Mouse (Mus musculus): Measurements from ENCODE around the gene Tm6sf2. TPM values are rescaled to one million over a fixed set of nuclear protein-coding genes. Genes with fewer than 3 reads are reported as not detected.

The Tm6sf2 gene
- polyA plus RNA-seq, 1 experiment from 2014 or later, result 1.2 TPM

- H3K4me3 ChIP-seq (replicated peaks; ENCODE audit: low read length), result no peak overlapping the region
- no peak overlapping the region for H3K4me2 ChIP-seq (ENCODE audit: low read length)
- H3K36me3 ChIP-seq (ENCODE audit: control insufficient read depth, insufficient read depth), result peaks cover 69% of the 10 kb centered on the region
- 65% methylated on average over 23 of the region's 23 CpGs for WGBS
- no peaks in the 10 kb centered on the region for H3K27me3 ChIP-seq (replicated peaks; ENCODE audit: control insufficient read depth, insufficient read depth, low read length)
- no peaks in the 10 kb centered on the region for H3K9me3 ChIP-seq (ENCODE audit: control insufficient read depth, low read length)
- 0 out of 2 replicates have a peak, but pooled peaks have one; percentile 9 for ATAC-seq
- no peak overlapping the region for H3K27ac ChIP-seq (ENCODE audit: low read length)
- no peak overlapping the region for H3K9ac ChIP-seq (replicated peaks; ENCODE audit: low read depth, low read length)
- H3K4me1 ChIP-seq (replicated peaks; ENCODE audit: control insufficient read depth, insufficient read depth, low read length), result peaks cover 32% of the 10 kb centered on the region
Observed at GRCm38 (mm10) chr8:70111192-70111795, 38.6 kb downstream of the Tm6sf2 start.

DNA sequence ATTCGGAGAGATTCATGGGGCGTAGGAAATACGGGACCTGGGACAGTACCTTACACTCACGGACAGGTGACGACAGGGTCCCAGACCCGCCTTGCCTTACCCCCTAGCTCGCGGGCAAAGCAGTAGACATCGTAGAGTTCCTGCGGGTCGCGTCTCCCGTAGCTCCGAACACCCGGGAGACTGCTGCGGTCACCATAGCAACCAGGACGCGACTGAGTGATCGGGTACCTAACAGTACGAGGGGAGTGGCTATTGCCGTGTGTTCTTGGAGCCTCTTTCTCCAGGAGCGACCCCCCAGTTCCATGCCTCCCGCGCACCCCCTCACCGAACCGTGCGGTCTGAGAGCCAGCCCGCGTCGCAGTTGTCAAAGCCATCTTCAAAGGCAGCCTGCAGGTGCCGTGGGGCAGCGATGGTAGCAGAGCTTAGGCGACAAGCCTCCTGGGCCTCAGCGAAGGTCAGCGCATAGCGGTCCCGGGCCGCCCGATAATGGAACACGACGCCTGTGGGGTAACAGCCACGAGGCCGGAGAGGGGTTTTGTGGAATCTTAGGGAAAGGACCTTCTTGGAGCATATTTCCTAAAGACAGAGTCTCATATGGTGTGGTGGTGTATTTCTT, 39.8 kb downstream of the Tm6sf2 start:
- H3K9me3 ChIP-seq (ENCODE audit: control insufficient read depth, low read length), result no peaks in the 10 kb centered on the region
- ATAC-seq, result peak; percentile 20; the same call in 1 of the 2 replicates
- 13% methylated on average over 43 of the region's 43 CpGs for WGBS
- H3K4me2 ChIP-seq (ENCODE audit: low read length), result no peak overlapping the region
- H3K9ac ChIP-seq (replicated peaks; ENCODE audit: low read depth, low read length), result peak overlapping the region; percentile 19; the same call in 1 of the 2 replicates
- H3K36me3 ChIP-seq (ENCODE audit: control insufficient read depth, insufficient read depth), result peaks cover 62% of the 10 kb centered on the region
- no peaks in the 10 kb centered on the region for H3K27me3 ChIP-seq (replicated peaks; ENCODE audit: control insufficient read depth, insufficient read depth, low read length)
- no peak overlapping the region for H3K4me3 ChIP-seq (replicated peaks; ENCODE audit: low read length)
- no peak overlapping the region for H3K27ac ChIP-seq (ENCODE audit: low read length)
- H3K4me1 ChIP-seq (replicated peaks; ENCODE audit: control insufficient read depth, insufficient read depth, low read length), result peaks cover 40% of the 10 kb centered on the region

GRCm38 (mm10) chr8:70114488-70114887, 41.8 kb downstream of the Tm6sf2 start:
- no peak for ATAC-seq
- Histone ChIP-seq H3K4me1 (replicated peaks; ENCODE audit: control insufficient read depth, insufficient read depth, low read length) (peaks cover 49% of the 10 kb centered on the region), H3K27ac (ENCODE audit: low read length) (no peak overlapping the region), H3K9me3 (ENCODE audit: control insufficient read depth, low read length) (no peaks in the 10 kb centered on the region), H3K27me3 (replicated peaks; ENCODE audit: control insufficient read depth, insufficient read depth, low read length) (no peaks in the 10 kb centered on the region), H3K4me2 (ENCODE audit: low read length) (no peak overlapping the region), H3K4me3 (replicated peaks; ENCODE audit: low read length) (no peak overlapping the region), H3K9ac (replicated peaks; ENCODE audit: low read depth, low read length) (no peak overlapping the region), H3K36me3 (ENCODE audit: control insufficient read depth, insufficient read depth) (peaks cover 46% of the 10 kb centered on the region; the same call in 1 of the 2 replicates)
- WGBS, result 23% methylated on average over 6 of the region's 6 CpGs

DNA sequence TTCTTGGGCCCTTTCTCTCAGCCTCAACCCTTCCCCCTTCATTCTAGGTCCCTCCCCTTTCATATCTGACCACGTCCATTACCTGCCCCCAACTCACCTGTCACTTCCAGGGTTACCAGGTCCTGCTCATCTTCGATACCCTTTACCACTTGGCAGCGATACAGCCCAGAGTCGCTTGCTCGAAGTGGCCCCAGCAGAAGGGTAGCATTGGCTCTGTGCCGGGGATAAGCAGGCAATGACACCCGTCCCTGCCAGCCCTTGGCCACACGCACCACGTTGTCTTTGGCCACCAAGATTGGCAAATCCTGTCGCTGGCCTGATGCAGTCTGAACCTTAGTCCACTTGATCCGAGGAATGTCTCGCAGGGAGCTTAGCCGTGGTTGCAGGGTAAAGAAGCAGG, 42.2 kb downstream of the Tm6sf2 start:
- Histone ChIP-seq H3K27ac (ENCODE audit: low read length) (no peak overlapping the region), H3K27me3 (replicated peaks; ENCODE audit: control insufficient read depth, insufficient read depth, low read length) (no peaks in the 10 kb centered on the region), H3K4me1 (replicated peaks; ENCODE audit: control insufficient read depth, insufficient read depth, low read length) (peaks cover 47% of the 10 kb centered on the region), H3K36me3 (ENCODE audit: control insufficient read depth, insufficient read depth) (peaks cover 42% of the 10 kb centered on the region; the same call in 1 of the 2 replicates), H3K4me3 (replicated peaks; ENCODE audit: low read length) (no peak overlapping the region), H3K9me3 (ENCODE audit: control insufficient read depth, low read length) (no peaks in the 10 kb centered on the region), H3K9ac (replicated peaks; ENCODE audit: low read depth, low read length) (no peak overlapping the region), H3K4me2 (ENCODE audit: low read length) (no peak overlapping the region)
- ATAC-seq, result no peak
- 69% methylated on average over 13 of the region's 13 CpGs for WGBS

DNA sequence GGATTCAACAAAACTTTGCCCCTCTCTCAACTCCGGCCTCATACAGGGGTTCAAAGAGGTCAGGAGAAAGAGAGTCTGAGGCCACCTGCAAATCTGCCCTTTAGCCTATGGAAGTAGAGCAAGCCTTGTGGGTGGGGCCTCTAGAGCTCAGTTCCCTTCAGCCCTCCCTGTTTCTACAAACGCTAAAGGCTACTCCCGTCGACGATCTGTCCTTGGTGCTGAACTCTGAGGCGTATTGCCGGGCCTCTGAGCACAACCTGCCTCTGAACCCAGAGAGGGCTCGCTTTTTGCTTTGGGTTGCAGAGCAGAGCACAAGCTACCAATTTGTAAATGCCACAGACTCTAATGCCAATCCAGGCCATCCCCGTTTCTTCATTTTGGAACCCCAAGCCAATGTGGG, 44.9 kb downstream of the Tm6sf2 start:
- no peak for ATAC-seq
- WGBS, result 16% methylated on average over 9 of the region's 9 CpGs
- no peaks in the 10 kb centered on the region for H3K9me3 ChIP-seq (ENCODE audit: control insufficient read depth, low read length)
- peak overlapping the region; percentile 80 for H3K4me2 ChIP-seq (ENCODE audit: low read length)
- no peak overlapping the region for H3K27ac ChIP-seq (ENCODE audit: low read length)
- H3K9ac ChIP-seq (replicated peaks; ENCODE audit: low read depth, low read length), result peak overlapping the region; percentile 43
- peaks cover 41% of the 10 kb centered on the region for H3K4me1 ChIP-seq (replicated peaks; ENCODE audit: control insufficient read depth, insufficient read depth, low read length)
- H3K36me3 ChIP-seq (ENCODE audit: control insufficient read depth, insufficient read depth), result peaks cover 18% of the 10 kb centered on the region; the same call in 1 of the 2 replicates
- H3K27me3 ChIP-seq (replicated peaks; ENCODE audit: control insufficient read depth, insufficient read depth, low read length), result no peaks in the 10 kb centered on the region
- H3K4me3 ChIP-seq (replicated peaks; ENCODE audit: low read length), result peak overlapping the region; percentile 25

- Histone ChIP-seq H3K4me1 (replicated peaks; ENCODE audit: control insufficient read depth, insufficient read depth, low read length) (peaks cover 35% of the 10 kb centered on the region), H3K36me3 (ENCODE audit: control insufficient read depth, insufficient read depth) (peaks cover 16% of the 10 kb centered on the region; the same call in 1 of the 2 replicates), H3K9ac (replicated peaks; ENCODE audit: low read depth, low read length) (peak overlapping the region; percentile 86), H3K27ac (ENCODE audit: low read length) (peak overlapping the region; percentile 93), H3K4me3 (replicated peaks; ENCODE audit: low read length) (peak overlapping the region; percentile 76), H3K27me3 (replicated peaks; ENCODE audit: control insufficient read depth, insufficient read depth, low read length) (no peaks in the 10 kb centered on the region), H3K4me2 (ENCODE audit: low read length) (peak overlapping the region; percentile 80), H3K9me3 (ENCODE audit: control insufficient read depth, low read length) (no peaks in the 10 kb centered on the region)
- ATAC-seq, result peak; percentile 91
- 0% methylated on average over 17 of the region's 17 CpGs for WGBS
Observed at GRCm38 (mm10) chr8:70118726-70119700, 46.3 kb downstream of the Tm6sf2 start.

- WGBS, result under 1% methylated on average over 19 of the region's 19 CpGs
- peak within 1 kb of the TSS; percentile 76 for H3K4me3 ChIP-seq (replicated peaks; ENCODE audit: low read length)
- no peaks in the 10 kb centered on the region for H3K9me3 ChIP-seq (ENCODE audit: control insufficient read depth, low read length)
- H3K4me2 ChIP-seq (ENCODE audit: low read length), result peak within 1 kb of the TSS; percentile 80
- peaks cover 27% of the 10 kb centered on the region for H3K4me1 ChIP-seq (replicated peaks; ENCODE audit: control insufficient read depth, insufficient read depth, low read length)
- H3K27me3 ChIP-seq (replicated peaks; ENCODE audit: control insufficient read depth, insufficient read depth, low read length), result no peaks in the 10 kb centered on the region
- H3K27ac ChIP-seq (ENCODE audit: low read length), result peak within 1 kb of the TSS; percentile 93
- peak; percentile 55 for ATAC-seq
- H3K9ac ChIP-seq (replicated peaks; ENCODE audit: low read depth, low read length), result peak within 1 kb of the TSS; percentile 86
- peaks cover 6% of the 10 kb centered on the region; the same call in 1 of the 2 replicates for H3K36me3 ChIP-seq (ENCODE audit: control insufficient read depth, insufficient read depth)
Observed at GRCm38 (mm10) chr8:70120667-70121066, 47.9 kb downstream of the Tm6sf2 start, which contains the start of gene Ncan. Ncan (minus strand) TSS chr8:70120873.

DNA sequence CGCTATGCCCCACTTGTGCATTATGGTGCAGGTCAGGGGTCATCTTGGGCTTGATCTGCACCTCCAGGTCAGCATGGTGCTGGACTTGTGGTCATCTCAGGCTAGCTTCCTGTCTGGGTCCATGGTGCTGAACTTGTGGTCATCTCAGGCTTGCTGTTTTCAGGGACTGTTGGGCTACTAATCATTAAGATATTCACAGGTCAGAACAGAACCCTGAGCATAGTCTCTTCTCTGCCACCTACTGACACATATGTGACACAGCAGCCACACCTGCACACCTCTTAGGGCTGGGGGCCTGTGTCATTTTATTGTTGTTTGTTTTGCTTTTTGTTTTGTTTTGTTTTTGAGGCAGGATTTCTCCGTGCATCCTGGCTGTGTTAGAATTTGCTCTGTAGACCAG, 50.1 kb downstream of the Tm6sf2 start:
- Histone ChIP-seq H3K27me3 (replicated peaks; ENCODE audit: control insufficient read depth, insufficient read depth, low read length) (no peaks in the 10 kb centered on the region), H3K27ac (ENCODE audit: low read length) (no peak overlapping the region), H3K9me3 (ENCODE audit: control insufficient read depth, low read length) (no peaks in the 10 kb centered on the region), H3K4me1 (replicated peaks; ENCODE audit: control insufficient read depth, insufficient read depth, low read length) (peaks cover 11% of the 10 kb centered on the region), H3K9ac (replicated peaks; ENCODE audit: low read depth, low read length) (no peak overlapping the region), H3K4me3 (replicated peaks; ENCODE audit: low read length) (no peak overlapping the region), H3K36me3 (ENCODE audit: control insufficient read depth, insufficient read depth) (no peaks in the 10 kb centered on the region), H3K4me2 (ENCODE audit: low read length) (no peak overlapping the region)
- ATAC-seq, result no peak
- 56% methylated on average over 2 of the region's 2 CpGs for WGBS

GRCm38 (mm10) chr8:70124992-70125391, 52.3 kb downstream of the Tm6sf2 start:
- Histone ChIP-seq H3K27ac (ENCODE audit: low read length) (no peak overlapping the region), H3K4me1 (replicated peaks; ENCODE audit: control insufficient read depth, insufficient read depth, low read length) (peaks cover 19% of the 10 kb centered on the region), H3K4me2 (ENCODE audit: low read length) (no peak overlapping the region), H3K27me3 (replicated peaks; ENCODE audit: control insufficient read depth, insufficient read depth, low read length) (no peaks in the 10 kb centered on the region), H3K9ac (replicated peaks; ENCODE audit: low read depth, low read length) (no peak overlapping the region), H3K4me3 (replicated peaks; ENCODE audit: low read length) (no peak overlapping the region), H3K36me3 (ENCODE audit: control insufficient read depth, insufficient read depth) (no peaks in the 10 kb centered on the region), H3K9me3 (ENCODE audit: control insufficient read depth, low read length) (no peaks in the 10 kb centered on the region)
- ATAC-seq, result no peak
- WGBS, result 65% methylated on average over 8 of the region's 8 CpGs

Data from forebrain, embryonic 16.5 days (tissue).